In the genomic region with DNA sequence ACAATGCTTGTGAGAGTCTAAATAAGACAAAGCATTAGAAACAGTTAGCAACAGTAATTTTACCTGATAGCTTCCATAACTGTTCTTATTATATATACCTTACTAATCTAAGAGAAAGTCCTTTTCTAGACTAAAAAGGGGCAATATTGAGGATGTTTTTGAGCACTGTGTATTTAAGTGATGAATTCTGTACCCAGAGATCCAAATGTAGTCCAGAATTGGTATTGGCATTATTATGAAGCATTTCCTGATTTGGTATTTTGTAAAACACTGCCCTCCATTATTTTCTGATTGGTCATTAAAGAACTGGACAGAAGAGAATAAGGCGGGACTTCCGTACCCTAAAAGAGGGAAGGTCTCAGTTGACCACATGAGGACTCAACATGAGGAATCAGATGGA, we compare ENCODE assay signal across 8 mouse cellular contexts. TPM values are rescaled to one million over a fixed set of nuclear protein-coding genes. Genes with fewer than 3 reads are reported as not detected.
DNase-seq lines count a peak whose midpoint lies in the region; ATAC-seq and TF ChIP-seq lines count a peak whose summit lies in the region.

A gene (plus strand): TSS at position 301 of the 400 bp plus-strand sequence.

- no peaks in the 10 kb centered on the region for H3K27me3 ChIP-seq in heart, adult 2 months (ENCODE audit: control insufficient read depth, insufficient read depth, low read length)
- H3K27me3 ChIP-seq in hindbrain, embryonic 16.5 days (replicated peaks; ENCODE audit: control insufficient read depth, insufficient read depth, low read length): no peaks in the 10 kb centered on the region
- H3K27me3 ChIP-seq in liver, postnatal 0 days (ENCODE audit: insufficient read depth, low read length): no peaks in the 10 kb centered on the region

- intact Hi-C loops in heart, adult 2 months (cut with DNase I): no loop called here
- intact Hi-C loops in gastrocnemius, adult 2 months (cut with DNase I): loop anchor here (5.0 kb wide), 1 partner anchor 36 kb away; a partner anchor contains a TSS

- H3K4me1 ChIP-seq in heart, adult 2 months (ENCODE audit: control insufficient read depth, insufficient read depth, low read length): peaks cover 3% of the 10 kb centered on the region
- H3K4me1 ChIP-seq in hindbrain, embryonic 16.5 days (ENCODE audit: control insufficient read depth, insufficient read depth, low read depth, low read length): peaks cover 14% of the 10 kb centered on the region
- peaks cover 16% of the 10 kb centered on the region for H3K4me1 ChIP-seq in liver, postnatal 0 days (ENCODE audit: insufficient read depth)

- H3K9me3 ChIP-seq in hindbrain, embryonic 16.5 days (ENCODE audit: control insufficient read depth, low read length): no peaks in the 10 kb centered on the region
- no peaks in the 10 kb centered on the region for H3K9me3 ChIP-seq in liver, postnatal 0 days (ENCODE audit: low read length)

- peaks cover 2% of the 10 kb centered on the region; the same call in 1 of the 2 replicates for H3K79me2 ChIP-seq in heart, adult 2 months (replicated peaks; ENCODE audit: control insufficient read depth, insufficient read depth, low read length)

- no peak for TF ChIP-seq CTCF in heart, adult 2 months (IDR thresholded peaks at IDR 0.05)
- no peak for TF ChIP-seq CTCF in gastrocnemius, adult 2 months (IDR thresholded peaks at IDR 0.05)
- no peak for TF ChIP-seq CTCF in liver, postnatal 0 days (IDR thresholded peaks at IDR 0.05; ENCODE audit: low read depth)

- no peaks in the 10 kb centered on the region for H3K36me3 ChIP-seq in heart, adult 2 months (ENCODE audit: control insufficient read depth, insufficient read depth, low read length)
- no peaks in the 10 kb centered on the region for H3K36me3 ChIP-seq in hindbrain, embryonic 16.5 days (ENCODE audit: control insufficient read depth, insufficient read depth, low read length)
- no peaks in the 10 kb centered on the region for H3K36me3 ChIP-seq in liver, postnatal 0 days (replicated peaks; ENCODE audit: insufficient read depth, low read length)

- no peak within 1 kb of the TSS for H3K4me2 ChIP-seq in hindbrain, embryonic 16.5 days (ENCODE audit: low read length)
- no peak within 1 kb of the TSS for H3K4me2 ChIP-seq in liver, postnatal 0 days (ENCODE audit: low read depth, low read length)

- H3K4me3 ChIP-seq in heart, adult 2 months: no peak within 1 kb of the TSS
- H3K4me3 ChIP-seq in gastrocnemius, adult 2 months: no peak within 1 kb of the TSS
- H3K4me3 ChIP-seq in hindbrain, embryonic 16.5 days (ENCODE audit: low read length): no peak within 1 kb of the TSS
- no peak within 1 kb of the TSS for H3K4me3 ChIP-seq in liver, postnatal 0 days (ENCODE audit: low read depth, low read length)

- no peak for TF ChIP-seq POLR2A in heart, adult 2 months (IDR thresholded peaks at IDR 0.05; ENCODE audit: insufficient read depth, low read depth, low read length)

- ATAC-seq in hindbrain, embryonic 16.5 days: no peak
- no peak for ATAC-seq in liver, postnatal 0 days

- WGBS in heart, adult 2 months: 98% methylated on average over 2 of the region's 2 CpGs
- 95% methylated on average over 2 of the region's 2 CpGs for WGBS in hindbrain, embryonic 16.5 days
- 93% methylated on average over 2 of the region's 2 CpGs for WGBS in liver, postnatal 0 days (ENCODE audit: insufficient replicate concordance)

- no peak within 1 kb of the TSS for H3K9ac ChIP-seq in heart, adult 2 months (ENCODE audit: low read depth, low read length)
- H3K9ac ChIP-seq in hindbrain, embryonic 16.5 days (ENCODE audit: low read depth, low read length): no peak within 1 kb of the TSS
- H3K9ac ChIP-seq in liver, postnatal 0 days (replicated peaks): no peak within 1 kb of the TSS

- H3K27ac ChIP-seq in heart, adult 2 months: no peak within 1 kb of the TSS
- no peak within 1 kb of the TSS for H3K27ac ChIP-seq in gastrocnemius, adult 2 months
- no peak within 1 kb of the TSS for H3K27ac ChIP-seq in hindbrain, embryonic 16.5 days (ENCODE audit: low read depth, low read length)
- H3K27ac ChIP-seq in liver, postnatal 0 days (ENCODE audit: low read depth): no peak within 1 kb of the TSS

- no peak for DNase-seq in heart, adult 2 months
- no peak for DNase-seq in heart, adult 9 months (ENCODE audit: low spot score in 2 of 2)
- DNase-seq in adrenal gland, adult 8-10 months: no peak
- no peak for DNase-seq in gastrocnemius, adult 2 months
- DNase-seq in liver, postnatal 0 days: no peak
- DNase-seq in cerebellum, adult 11-12 months: no peak
- DNase-seq in spleen, postnatal 36 days (ENCODE audit: low spot score in 2 of 2): no peak

- no peak for TF ChIP-seq EP300 in heart, adult 2 months (IDR thresholded peaks at IDR 0.05; ENCODE audit: insufficient read depth, low read depth, low read length)
- TF ChIP-seq EP300 in liver, postnatal 0 days (IDR thresholded peaks at IDR 0.05; ENCODE audit: low read depth): no peak

RNA-seq across cellular contexts. Expression of the gene that starts here (rescaled TPM):
- total RNA-seq in heart, adult 2 months (2021): 10 to 100 TPM; 85.5 to 95.7 TPM
- polyA plus RNA-seq in heart, adult 2 months (2012; rRNA removed): 64.5 and 91.4 TPM in 2 replicates
- 100 to 1,000 TPM; 177 to 220 (median 189) TPM for total RNA-seq in adrenal gland, adult 8-10 months (2022)
- 10 to 100 TPM; 53.3 to 77.0 TPM for total RNA-seq in gastrocnemius, adult 2 months (2021)
- polyA plus RNA-seq in hindbrain, embryonic 16.5 days (2015; fragmentation: Nextera tagmentation; extraction: Ambion mirVana): 102 TPM in 2 replicates
- polyA plus RNA-seq in liver, postnatal 0 days (2015; fragmentation: Nextera tagmentation; extraction: Ambion mirVana): 45.1 and 46.6 TPM in 2 replicates
